Mouse (Mus musculus) right cerebral cortex, postnatal 4 days (tissue): Measurements from ENCODE around the gene Ptprn2.

Source experiments
- DNase-seq: peaks from one replicate; pipeline ENCODE4 v3.0.0-alpha.2; 2022

Gene Ptprn2

DNA sequence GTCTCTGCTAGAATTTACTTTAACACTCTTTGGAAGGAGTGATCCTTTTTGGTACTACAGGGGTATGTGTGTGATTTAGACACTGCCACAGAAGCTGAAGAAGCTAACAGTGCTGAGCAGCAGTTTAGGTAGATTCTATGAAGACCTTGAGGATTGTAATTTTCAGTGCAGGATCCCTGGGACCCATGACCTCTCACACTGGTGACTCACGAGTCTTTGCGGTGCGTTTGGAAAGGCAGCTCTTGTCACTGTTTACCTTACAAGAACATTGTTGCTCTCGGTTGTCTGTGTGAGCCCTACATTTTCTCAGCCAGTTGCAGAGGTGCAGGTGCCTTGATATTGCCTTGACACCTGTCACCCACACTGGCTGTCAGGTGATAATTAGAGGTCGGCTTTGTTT, 431.3 kb downstream of the Ptprn2 start:
- DNase-seq: no peak

DNA sequence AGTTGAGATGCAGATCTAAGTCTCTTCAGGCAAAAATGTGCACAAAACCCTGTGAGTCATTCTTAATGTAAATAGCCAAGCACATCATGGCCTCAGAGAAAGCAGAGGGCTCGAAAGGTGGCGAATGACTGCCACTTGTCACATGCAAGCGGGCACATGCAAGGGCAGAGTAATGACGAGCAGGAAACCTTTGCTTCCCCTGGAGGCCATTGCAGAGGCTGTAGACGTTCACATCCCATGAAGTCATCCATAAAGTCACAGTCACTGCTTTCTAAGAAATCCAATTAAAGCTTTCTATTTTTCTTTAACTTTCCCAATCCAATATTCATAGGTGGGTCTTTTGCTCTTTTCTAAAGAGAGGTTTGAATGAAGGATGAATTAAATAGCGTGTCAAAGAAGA, 433.7 kb downstream of the Ptprn2 start:
- no peak for DNase-seq

DNA sequence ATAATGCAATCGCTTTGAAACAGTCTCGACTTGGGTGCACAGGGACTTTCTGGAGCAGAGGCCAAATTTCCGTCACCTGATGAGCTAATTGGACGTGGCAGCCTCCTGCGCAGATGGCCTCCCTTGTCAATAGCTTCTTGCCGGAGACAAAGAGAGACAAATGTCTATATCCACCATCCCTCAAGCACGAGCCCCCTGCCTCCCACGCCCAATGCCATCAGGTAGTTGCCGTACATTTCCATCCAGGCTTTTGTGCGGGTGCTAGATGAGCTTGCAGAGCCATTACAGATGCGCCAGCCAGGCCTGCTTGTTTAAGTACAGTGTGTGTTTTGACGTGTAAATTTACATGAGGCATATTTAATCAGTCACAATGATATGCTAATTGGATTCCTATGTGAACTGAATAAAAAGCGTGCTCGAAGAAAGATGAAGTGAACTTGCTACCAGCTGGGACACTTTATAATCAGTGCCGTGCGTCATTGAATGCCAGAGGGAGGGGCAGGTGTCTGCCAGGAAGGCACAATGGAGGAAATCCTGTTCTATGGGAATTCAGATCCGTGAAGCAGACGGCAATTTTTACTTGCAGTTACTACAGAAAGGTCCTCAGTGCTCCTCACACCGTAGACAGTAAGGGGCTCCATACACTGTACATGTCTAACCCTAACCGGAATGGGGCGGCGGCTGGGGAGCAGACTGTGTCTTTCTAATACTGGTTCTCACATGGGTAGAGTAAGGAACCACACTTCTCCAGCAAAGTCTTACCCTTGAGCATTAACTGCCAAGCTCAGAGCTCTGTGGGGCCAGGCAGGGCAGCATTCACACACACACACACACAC, 434.4 kb downstream of the Ptprn2 start:
- peak; percentile 39 for DNase-seq

DNA sequence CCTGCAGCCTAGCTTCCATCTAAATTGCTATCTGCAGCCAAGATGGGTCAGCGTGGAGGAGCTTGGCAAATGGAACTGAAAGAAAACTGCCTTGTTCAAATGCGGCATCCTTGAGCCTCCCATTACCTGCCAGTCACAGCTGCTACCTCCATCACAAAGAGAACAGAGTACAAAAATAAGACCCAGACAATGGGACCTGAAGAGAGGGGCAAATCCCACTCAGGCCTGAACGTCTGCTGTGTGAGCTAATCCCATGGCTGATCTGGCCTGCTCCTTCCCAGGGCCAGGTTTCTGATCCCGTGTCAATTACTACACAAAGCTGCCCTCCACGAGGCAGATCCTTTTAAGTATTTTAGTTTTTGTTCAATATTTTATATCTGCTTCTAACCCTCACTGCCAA, 441.6 kb downstream of the Ptprn2 start:
- no peak for DNase-seq

DNA sequence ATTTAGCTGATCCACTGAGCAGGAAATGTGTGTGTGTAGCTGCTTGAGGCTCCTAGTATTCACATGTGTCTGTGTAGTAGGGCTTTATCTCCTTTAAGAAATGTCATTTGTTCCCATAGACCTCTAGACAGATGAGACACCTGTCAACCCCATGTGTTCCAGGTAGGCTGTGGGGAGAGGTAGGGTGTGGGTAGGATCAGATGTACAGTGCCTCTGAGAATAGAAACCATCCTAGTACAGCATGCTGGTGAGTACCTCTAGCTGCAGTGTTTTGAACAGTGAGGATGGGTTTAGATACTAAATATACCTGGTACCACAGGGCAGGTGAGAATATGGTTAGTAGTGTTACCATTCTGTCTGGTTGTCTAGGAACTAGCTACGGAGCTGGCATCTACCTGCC, 442.0 kb downstream of the Ptprn2 start:
- DNase-seq: no peak

DNA sequence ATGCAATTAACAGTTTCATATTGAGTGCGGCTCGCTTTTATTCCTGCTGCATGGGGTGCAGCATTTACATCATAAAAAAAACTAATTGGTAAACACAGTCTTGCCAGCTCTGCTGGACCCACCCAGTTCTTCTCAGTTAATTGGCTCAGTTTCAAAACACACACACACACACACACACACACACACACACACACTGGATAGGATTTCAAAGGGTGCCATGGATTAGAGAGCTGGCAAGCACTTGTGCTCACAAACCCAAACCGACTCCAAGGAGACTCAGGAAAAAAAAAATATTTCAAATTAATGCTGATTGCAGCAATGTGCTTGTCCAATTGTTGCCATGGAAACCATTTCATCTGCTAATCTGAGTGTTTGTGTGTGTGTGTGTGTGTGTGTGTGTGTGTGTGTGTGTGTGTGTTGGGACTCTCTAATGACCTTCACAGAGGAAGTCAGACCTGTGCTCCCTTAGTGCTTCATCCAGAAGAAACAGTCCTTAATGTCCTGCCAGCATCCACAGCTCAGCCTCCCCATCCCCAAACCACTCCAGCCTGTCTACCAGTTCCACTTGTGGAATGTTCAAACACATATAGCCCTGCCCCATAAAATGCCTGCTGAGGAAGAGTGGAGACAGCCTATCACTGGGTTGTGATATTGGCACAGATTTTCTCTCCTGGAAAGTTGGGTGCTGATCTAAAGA, 452.8 kb downstream of the Ptprn2 start:
- peak; percentile 39 for DNase-seq

DNA sequence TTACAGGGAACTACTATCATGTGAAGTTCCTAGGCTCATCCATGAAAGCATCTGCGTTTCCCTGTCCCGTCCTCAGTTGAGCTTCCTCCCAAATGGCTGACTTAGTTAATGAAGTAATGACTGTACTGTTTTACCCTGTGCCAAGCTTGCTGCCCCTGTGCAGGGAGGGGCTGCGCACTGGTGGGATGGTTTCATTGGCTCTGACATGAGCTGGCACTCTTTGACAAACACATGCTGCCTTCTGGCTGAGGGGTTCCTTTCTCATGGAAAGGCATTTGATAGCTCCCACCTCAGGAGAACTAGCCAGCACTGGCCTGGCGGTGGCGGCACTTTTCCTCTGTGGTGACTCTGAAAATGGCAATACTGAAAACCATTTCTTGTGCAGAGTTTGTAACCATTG, 458.4 kb downstream of the Ptprn2 start:
- DNase-seq: no peak

DNA sequence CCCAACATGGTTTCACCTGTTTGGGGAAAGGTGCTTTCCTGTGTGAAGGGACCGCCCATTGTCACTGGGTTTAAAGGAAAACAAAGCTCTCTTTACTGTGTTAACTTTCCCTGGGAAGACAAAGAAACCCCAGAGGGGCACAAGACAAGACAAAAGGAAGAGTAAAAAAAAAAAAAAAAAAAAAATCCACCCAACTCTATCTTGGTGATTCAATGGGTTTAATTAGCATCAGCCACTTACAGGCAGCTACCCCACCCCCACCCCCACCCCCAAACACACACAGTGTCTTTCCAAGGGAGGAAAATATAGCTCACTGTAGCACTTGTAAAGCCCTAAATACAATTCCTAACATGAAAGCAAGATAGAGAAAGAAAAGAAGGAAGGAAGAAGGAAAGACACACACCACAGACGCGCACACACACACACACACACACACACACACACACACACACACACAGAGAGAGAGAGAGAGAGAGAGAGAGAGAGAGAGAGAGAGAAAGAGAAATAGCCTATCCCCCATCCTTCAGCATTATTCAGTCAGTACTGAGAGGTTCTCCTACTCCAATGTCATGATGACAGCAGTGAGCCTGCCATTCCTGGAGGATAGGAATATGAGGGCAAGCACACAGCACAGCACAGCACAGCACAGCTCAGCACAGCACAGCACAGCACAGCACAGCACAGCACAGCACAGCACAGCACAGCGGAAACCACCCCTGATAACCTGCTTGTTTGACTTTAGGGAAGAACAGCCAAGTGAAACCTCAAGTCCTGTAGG, 462.8 kb downstream of the Ptprn2 start:
- DNase-seq: no peak

DNA sequence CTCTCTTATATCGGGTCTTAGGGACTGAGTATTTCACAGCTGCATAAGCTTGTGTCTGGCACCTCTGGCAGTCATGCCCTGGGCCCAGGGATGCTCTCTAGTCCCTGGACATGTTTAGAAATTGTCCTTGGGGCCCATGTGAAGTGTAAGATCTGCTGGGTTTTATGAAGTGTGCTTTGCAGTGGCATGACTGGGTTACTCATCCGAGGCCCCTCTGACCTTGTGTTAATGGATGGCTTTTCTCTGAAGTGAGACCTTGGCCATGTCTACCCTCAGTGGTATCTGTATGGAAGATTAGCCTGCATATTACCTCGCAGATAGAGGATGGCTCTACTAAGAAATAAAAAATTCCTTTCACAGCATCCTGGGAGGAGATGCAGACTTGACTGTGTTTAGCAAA, 464.2 kb downstream of the Ptprn2 start:
- no peak for DNase-seq

DNA sequence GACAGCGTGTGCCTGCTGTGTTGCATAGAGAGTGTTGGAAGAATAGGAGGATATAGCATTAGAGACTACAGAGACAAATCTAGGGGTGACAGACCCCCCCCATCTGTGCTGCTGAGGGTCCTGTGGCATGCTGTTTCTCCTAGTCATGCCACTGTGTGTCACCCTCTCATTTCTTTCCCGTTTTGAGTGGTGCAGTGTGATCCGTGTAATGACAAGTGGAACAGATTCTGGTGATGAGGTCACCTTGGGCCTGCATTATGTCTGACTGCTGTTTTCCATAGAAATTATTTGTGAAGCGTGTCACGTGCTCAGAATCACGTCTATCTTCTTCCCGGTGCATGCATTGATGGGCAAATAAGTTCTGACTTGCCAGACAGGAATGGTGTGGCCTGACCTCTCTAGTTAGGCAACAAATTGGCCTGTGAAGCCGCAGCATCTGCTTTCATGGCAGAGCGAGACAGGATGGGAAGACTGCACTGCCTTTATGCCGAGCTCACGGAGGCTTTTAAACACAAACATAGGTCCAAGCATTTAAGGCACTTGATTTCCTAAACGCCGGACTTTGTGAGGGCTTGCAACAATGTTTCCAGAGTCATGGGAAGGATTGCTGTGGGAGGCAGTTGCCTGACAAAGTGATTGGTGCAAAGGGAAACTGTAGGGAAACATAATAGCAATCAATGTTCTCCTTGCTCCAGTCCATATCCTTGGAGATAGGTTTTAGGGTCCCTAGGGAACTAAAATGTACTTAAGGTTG, 467.1 kb downstream of the Ptprn2 start:
- no peak for DNase-seq

DNA sequence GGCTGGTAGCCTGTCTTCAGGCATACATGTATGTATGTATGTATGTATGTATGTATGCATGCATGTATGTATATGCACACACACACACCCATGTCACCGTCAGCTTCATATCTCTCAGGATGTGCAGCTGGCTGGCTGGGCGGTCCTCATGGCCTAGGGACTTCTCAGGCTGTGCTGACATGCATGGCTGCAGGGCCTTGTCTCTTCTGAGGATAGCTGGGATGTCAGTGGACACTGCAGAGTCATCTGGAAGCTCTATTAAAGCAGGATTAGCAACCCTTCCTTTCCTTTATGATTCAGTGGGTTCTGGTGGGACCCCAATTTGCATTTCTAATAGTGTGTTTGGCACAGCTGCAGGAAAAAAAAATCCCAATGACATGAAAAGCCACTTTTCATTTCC, 473.6 kb downstream of the Ptprn2 start:
- DNase-seq: no peak

DNA sequence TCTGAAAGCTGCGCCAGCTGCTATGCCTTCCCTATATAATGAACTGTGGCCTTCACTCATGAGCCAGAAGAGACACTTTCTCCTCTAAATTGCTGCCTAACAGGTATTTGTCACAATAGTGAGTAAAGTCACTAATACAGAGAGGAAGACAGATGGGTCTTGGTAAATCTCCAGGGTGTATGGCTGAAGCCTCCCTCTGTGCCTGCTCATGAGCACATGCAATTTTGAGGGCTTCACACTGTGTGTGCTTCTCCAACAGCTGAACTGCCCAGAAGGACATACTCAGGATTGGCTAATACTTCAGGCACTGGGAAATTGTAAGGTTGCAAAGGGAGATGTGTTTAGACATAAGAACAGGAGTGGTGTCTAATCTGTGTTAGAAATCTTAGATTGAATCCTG, 478.4 kb downstream of the Ptprn2 start:
- no peak for DNase-seq

DNA sequence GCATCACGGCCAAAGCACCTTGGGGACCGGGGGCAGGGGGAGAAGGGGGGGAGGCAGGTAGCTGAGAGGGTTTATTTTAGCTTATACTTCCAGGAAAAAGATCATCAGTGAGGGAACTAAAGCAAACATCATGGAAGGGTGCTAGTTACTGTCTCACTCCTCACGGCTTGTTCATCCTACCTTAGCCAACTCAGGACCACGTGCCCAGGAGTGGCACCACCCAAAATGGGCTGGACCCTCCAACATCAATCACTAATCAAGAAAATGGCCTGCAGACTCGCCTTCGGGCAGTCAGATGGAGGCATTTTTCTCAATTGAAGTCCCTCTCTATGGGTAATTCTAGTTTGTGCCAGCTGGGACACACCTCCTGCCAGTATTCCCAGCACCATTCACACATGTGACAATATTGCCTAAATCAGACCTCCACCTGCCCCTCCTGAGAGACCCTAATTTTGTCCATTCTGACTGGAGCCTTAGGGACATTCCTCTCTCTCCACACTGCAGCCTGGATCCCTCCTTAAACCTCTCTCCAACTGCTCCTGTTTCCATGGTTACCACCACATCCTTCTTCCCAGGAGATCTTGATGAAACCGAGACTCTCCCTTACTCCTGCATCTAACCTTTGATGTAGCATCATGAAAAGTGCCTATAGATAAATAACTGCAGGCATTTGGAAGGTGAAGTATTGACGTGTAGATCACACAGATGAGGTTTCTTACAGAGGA, 482.9 kb downstream of the Ptprn2 start:
- no peak for DNase-seq

DNA sequence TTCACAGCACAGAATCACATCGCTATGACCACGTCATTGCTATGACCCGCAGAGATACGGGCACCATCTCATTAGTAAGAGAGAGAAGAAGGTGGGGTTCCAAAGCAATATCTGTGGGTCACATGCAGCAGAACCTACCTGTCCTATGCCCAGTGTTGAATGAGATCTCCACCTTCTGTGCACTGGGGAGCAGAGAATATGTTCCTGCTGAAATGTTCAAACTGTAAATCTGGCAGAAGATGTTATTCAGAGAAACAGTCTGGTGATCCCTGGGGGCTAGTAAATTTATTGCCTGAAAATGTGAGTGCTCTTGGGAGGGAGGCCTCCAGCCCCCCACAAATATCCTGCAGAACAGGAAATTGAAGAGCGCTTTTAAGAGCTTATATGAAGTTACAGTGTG, 490.0 kb downstream of the Ptprn2 start:
- DNase-seq: no peak

DNA sequence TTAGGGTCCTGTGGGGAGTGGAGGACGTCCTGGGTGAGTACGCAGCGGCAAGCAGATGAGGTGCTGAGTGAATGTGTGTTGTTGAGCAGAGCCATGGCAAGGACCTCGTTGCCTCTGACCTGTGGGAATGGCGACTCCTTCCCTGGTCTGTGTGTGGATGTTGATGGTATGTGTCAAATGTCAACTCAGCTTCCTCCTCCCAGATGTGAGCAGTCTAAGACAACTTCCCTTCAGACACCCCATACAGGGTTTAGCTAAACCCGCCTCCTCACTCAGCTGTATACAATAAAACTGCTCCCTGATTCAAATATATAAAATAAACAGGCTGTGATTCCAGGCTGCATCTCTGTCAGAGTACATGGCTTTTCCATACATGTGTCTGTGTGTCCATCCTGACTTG, 491.5 kb downstream of the Ptprn2 start:
- no peak for DNase-seq

DNA sequence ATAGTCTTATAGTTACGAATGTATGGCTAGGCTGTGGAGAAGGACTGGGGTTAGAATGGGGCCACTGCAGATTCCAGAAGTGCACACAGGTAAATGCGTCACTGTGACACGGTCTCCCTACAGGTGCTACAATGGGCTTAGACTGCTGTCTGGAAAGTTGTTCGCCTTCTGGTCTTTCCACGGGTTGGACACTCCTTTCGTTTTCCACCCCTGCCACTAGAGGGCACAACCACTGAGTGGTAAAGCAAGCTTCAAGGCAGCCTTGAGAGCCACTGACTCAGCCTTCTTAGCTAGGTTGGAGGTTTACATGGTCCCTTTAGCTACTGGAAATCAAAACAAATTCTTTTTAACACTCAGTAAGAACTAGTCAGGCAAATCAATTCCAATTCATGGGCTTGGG, 492.7 kb downstream of the Ptprn2 start:
- no peak for DNase-seq

DNA sequence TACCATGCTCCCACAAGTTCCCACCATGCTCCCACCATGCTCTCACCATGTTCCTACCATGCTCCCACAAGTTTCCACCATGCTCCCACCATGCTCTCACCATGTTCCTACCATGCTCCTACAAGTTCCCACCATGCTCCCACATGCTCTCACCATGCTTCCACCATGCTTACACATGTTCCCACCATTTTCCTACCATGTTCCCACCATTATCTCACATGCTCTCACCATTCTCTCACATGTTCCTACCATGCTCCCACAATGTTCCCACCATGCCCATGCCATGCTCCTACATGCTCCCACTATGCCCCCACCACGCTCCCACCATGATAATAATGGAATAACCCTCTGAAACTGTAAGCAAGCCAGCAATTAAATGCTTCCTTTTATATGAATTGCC, 495.8 kb downstream of the Ptprn2 start:
- DNase-seq: no peak

DNA sequence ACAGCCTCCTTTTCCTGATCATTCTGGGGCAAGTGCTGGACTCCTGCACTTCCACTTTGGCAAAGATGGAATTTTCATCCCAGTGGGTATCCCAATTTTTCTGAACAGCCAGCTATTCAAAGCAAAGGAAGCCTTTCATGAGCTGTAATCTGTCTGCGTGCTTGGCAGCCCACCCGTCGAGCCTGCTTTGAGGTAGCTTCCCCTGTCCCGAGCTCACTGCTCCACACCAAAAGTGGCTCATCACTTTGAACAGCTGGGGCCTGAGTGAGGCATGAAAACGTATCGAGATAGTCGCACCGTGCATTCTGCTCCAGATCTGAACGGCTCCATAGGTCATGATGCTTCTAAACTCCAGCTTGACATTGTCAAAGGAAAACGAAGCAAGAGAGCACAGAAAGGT, 503.6 kb downstream of the Ptprn2 start:
- no peak for DNase-seq

DNA sequence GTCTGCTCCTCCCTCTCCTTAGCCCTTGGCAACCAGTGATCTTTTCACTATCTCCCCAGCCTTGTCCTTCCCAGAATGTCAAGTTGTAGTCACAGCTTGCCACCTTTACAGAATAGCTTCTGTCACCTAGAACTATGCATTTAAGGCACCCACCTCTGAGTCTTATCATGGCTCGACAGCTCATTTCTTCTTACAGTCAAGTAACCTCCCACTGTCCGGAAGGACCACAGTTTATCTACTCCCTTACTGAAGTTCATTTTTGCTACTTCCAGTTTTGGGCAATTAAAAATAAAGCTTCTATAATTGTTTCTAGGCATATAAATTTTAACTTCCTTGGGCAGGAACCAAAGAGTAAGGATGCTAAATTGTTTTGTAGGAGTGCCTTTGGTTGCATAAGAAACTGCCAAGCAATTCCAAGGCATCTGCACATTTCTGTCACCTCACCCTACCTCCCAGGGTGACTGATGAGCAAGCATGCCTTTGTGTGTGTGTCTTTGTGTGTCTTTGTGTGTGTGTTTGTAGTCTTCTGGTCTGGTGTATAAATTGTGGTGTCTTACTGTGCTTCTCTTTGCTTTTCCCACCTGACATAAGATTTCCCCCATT, 516.1 kb downstream of the Ptprn2 start:
- no peak for DNase-seq

DNA sequence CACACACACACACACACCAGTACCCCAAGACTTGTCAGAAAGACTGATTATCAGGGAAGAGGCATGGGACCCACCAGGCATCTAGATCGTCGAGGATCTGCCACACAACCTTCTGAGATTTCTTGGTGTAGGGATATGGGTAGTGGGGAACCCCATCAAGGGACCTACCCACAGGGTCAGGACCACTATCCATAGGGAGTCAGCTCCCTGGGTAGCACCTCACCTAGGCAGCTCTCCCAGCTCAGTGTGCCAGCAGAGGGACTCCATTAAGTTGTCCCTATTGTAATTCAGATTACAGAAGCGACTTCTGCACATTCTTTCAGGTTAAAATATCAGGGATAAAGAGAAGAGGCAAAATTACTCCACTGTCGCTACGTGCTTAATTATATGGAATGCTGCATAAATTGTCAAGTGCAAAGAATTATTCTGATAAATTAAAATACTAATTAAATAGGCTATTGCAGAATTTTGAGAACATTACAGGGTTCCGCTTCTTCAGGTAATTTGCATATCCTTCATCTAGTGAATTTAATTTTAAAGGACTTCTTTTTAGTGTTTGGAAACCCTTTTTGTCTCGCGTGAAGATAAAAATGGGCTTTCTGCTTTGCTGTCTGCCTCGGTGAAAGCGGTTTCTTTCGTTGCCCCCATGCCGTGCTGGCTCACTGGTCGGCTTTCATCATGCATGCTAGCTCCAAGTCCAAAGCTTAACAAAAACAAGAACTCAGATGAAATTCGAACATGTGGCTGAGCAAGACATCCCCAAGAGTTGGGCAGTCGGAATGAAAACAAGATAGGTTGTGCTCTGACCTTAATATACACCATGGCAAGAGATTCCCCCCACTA, 531.5 kb downstream of the Ptprn2 start:
- no peak for DNase-seq

DNA sequence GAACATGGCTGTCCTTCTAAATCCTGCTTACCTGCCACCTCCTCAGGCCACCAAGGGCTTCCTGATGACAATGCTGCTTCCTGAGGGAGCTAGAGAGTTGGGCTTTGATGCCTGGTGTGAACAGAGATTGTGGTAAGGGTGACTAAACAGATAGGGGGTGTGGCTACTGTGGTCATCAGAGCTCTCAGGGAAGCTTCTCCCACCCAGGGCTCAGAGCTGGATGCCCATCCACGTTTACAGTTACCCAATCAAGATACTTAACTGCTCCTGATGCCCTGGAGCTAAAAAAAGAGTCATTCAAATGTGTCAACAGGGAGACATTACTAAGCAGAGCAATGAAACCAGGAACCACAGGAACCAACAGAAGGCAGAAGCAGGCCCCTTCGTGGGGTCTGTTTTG, 532.4 kb downstream of the Ptprn2 start:
- no peak for DNase-seq
